Mouse (Mus musculus) left cerebral cortex, adult 11 months (tissue): ENCODE data around the gene Mogs.

Experiments used
- DNase-seq: peaks from one replicate; pipeline ENCODE4 v3.0.0; 2022; ENCODE audit warnings: low spot score

Mogs gene

GRCm38 (mm10) chr6:83115011-83115671 lies at the start of gene Mogs:
TSS of gene Mogs (plus strand) at chr6:83115496.
- DNase-seq = peak; percentile 81

DNA sequence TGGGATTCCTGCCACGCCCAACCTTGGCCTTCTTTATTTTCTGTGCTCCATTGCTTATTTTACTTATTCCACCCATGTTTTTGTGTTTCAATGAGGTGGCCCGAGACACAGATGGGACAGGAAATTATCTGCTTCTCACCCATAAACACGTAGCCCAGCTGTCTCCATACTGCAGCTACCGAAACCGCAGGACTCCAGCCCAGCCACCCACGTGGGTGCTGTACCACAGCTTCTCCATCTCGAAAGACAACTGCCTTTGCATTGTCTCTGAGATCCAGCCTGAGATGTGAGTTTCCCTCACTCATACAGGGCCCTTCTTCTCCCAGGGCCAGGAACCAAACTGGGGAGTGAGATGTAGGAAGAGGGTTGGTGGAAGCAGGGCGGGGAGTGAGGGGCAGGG lies 49.3 kb upstream of the Mogs start:
- no peak for DNase-seq

DNA sequence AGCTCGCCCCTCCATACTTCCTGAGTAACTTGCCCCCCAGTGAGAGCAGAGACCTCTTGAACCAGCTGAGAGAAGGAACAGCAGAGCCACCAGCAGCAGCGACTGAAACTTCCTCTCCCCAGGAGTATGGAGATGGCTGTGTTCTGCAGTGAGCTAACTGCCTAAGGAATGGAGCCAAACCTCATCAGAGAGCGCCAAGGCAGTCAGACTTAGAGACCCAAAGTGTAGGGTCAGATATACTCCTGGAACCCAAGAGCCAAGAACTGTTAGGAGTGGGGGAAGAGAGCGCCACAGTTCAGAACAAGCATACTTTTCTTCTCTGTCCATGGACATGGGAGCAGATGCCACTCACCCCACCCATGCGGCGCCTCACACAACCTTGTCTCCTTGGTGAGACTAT lies 48.9 kb upstream of the Mogs start:
- no peak for DNase-seq

DNA sequence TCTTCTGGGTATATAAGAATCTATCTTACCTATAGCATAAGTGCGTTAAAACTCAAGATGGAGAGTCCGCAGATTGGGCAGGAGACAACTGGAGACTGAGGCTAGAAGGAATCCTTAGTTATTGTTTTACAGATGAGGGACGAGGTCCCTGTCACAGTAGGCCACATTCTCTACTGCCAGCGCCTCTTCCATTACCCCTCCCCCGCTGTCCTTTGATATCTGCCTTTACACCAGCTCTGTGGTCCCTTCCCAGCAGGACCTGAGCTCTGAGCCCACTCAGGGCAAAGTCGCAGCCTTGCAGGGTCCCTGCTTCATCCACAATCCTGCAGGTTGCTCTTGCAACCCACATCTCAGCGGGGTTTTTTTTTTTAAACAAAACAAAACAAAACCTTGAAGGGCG lies 47.1 kb upstream of the Mogs start:
- no peak for DNase-seq

DNA sequence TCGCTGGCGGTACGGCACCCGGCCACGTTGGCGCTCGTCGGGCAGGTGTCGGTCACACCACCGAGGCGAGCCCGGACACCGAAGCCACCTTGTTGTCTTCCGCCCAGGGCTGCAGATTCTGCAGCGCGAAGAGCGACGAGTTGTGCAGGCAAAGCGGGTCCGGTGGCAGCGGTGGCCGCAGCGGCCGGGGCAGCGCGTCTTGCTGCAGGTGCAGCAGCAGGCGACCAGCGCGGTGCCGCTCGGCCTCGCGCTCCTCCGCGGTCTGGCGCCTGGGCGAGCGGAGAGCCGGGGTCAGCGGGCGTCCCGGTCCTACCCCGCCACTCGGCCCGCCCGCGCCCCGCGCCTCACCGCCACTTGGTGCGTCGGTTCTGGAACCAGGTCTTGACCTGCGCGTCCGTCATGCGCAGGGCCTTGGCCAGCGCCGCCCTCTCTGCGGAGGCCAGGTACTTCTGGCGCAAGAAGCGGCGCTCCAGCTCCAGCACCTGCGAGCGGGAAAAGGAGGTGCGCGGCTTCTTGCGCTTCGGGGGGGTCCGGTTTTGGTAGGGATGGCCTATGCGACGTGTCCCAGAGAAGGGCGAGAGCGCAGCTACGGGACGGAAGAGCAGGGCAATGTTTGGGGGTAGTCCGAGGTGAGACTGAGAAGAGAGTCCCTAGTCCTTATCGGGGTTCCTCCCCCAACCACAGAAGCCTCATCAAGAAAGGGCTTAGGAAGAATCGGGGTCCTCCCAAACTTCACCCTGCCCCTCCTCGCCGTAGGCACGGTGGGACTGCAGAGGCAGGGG lies 46.4 kb upstream of the Mogs start:
- DNase-seq = no peak

GRCm38 (mm10) chr6:83069488-83070246 lies 45.6 kb upstream of the Mogs start:
- DNase-seq = no peak

- no peak for DNase-seq
These were observed 45.2 kb upstream of the Mogs start, which contains the start of gene Tlx2 for GRCm38 (mm10) chr6:83070247-83070310. TSS of gene Tlx2 (minus strand) at chr6:83070293.

DNA sequence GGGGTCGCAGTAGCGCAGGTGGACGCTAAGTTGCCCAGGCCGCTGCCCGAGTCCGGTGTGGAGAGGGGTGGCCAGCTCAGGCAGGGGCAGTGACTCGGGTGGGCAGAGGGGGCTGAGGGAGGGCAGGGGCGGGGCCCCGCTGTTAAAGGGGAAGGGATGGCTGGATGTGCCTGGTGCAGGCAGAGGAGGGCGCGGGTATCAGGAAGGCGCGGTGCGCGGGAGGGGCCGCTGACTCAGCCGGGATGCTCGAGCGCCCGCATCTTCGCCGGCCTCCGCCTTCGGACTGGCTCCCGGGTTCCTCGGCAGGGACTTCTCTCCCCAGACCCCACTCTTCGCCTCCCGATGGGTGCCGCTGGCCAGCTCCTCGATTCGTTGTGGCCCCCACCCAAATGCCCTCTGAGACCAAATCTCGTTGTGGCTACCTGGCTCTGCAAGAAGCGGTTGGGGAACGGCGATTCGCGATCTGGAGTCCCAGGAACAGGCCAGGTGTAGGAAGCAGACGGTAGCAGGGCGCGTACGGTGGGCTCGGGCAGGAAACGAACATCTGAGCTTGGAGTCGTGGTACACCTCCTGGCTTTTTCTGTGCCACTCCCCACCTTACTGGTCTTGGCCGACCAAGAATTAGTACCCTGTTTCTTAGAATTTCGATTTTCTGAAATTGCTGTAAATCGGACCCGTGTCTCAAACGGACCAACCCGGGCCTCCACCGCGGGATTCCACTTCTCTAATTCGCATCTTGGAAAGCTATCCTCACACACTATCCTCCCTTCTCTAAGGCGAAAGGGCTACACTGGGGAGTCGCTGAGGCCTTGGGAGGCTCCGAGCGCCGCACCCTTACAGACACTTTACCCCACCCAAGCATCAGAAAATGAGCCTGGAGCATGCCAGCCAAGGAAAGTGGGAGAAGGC lies 44.7 kb upstream of the Mogs start:
- DNase-seq = no peak

GRCm38 (mm10) chr6:83071220-83071619 lies 44.1 kb upstream of the Mogs start:
- no peak for DNase-seq

DNA sequence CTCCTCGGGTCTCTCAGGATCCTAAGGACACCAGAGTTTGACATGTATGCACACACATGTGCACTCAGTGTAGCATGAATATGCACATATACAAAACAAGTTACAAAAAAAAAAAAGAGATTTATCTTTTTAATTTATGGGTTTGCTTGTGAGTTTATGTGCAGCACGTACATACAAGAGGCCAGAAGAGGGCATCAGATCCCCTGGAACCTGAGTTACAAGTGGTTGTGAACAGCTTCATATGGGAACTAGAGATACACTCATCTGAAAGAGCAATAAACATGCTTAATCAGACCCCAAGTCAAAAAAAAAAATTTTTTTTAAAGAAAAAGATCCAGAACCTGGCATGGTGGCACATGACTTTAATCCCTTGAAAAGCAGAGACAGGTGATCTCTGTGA lies 40.3 kb upstream of the Mogs start:
- no peak for DNase-seq

DNA sequence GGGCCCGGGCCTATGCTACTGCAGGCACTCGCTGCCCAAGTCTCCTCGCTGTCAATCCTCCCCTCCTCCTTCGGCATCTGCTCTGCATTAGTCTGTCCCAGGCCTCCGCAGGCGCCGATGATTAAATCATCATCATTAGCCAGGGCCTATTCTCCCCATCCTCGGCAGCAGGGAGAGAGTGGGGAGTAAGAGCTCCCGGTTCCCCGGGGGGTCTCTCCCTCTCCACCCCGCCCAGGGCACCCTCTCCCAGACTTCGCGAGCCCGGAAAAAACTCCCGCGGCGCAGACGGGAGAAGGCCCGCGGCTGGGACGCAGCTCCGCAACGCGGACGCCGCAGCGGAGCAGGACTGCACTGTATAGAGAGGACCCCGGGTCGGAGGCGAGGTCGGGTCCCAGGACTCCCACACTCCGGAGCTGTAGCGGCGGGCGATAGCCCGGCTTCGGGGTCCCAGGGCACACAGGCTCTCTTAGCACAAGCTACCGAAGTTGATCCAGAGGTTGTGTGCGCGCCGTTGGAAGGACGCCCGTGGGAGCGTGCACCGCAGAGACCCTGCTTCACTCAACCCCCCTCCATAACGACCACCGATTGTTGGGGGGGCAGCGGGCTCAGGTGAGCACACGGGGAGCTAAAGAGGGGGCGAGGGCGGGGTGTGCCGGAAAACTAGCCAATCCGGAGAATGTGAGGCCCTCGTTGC lies 37.5 kb upstream of the Mogs start, which contains the start of gene Pcgf1:
TSS of gene Pcgf1 (plus strand) at position 240 of the 694 bp plus-strand sequence.
- DNase-seq = no peak

DNA sequence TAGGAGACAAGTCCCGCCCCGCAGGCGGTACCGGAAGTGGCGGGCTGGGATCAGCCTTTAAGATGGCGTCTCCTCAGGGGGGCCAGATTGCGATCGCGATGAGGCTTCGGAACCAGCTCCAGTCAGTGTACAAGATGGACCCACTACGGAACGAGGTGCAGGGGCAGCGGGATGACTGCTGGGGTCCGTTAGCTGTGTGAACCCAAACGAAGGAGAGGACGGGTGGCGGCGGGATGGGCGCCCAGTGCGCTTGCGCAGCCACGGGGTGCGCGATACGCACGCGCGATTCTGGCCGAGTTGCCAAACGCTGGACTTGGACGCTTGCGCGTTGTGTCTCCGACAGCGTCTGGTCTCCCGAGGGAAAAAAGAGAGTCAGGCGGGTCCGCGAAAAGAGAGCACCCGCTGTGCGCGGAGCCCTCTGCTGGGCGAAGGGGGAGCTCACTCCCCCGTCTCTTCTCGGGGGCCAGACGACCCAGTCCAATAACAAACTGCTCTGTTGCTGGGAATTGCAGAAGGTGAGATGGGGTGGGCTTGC lies 36.9 kb upstream of the Mogs start:
- peak; percentile 98 for DNase-seq

GRCm38 (mm10) chr6:83080210-83080609 lies 35.1 kb upstream of the Mogs start:
- no peak for DNase-seq

GRCm38 (mm10) chr6:83083497-83083896 lies 31.8 kb upstream of the Mogs start:
- no peak for DNase-seq

GRCm38 (mm10) chr6:83084477-83084876 lies 30.8 kb upstream of the Mogs start:
- DNase-seq = no peak

- no peak for DNase-seq
These were observed 28.9 kb upstream of the Mogs start, which contains the start of gene Lbx2 for GRCm38 (mm10) chr6:83086121-83087035. TSS of gene Lbx2 (plus strand) at chr6:83086367.

DNA sequence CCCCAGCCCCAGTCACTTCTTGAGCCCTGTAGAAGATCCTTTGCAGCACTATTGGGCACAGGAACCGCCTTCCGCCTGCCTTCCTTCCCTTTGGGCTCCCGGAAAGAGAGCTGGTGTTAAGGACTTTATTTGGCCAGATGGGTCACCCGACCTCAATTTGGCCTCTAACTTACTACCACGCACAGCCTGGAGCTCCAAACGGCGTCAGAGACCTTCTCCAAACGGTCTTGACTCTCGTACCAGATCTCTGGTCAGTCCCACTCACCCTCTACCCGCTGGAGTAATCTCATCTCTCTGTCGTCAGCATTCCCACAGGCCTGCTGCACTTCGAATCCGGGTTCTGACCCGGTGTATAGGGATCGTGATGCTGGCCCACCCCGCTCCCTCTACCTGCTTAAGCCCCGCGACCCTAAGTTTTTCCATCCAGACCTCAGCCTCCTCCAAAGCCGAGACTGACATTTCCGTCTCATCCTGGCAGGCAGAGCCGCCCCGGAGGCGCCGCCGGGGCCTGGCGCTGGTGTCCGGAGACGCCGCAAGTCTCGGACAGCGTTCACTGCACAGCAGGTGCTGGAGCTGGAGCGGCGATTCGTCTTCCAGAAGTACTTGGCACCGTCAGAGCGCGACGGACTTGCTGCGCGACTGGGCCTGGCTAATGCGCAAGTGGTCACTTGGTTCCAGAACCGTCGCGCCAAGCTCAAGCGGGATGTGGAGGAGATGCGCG lies 27.9 kb upstream of the Mogs start:
- no peak for DNase-seq

DNA sequence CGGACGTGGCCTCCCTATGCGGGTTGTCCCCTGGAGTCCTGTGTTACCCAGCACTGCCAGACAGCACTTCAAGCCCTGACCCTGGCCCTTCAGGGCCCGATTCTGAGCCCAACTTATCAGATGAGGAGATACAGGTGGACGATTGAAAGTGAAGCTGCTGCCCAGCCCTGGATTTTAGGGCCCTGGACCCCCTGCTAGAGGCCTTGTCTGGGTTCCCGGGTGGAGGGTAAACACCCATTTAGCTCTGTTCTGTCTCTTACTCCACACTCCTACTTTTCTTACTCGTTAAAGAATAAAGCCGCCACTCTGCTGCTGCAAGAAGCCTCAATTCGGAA lies 27.4 kb upstream of the Mogs start:
- DNase-seq = no peak

GRCm38 (mm10) chr6:83092416-83093127 lies 22.7 kb upstream of the Mogs start:
- no peak for DNase-seq
